Mouse (Mus musculus) natural killer cell, adult 2 months (primary cell): ENCODE measurements around the gene Arih1.
"Not testable (repeated sequence)": the region's sequence is repeated elsewhere in the genome, so short reads cannot be mapped to it uniquely, and the experiment has no call there.

Experiments used
- DNase-seq, 2 experiments: peaks; one replicate each; pipeline ENCODE4 v3.0.0; 2022; ENCODE audit warnings: low spot score in 2 of 2

The Arih1 gene

DNA sequence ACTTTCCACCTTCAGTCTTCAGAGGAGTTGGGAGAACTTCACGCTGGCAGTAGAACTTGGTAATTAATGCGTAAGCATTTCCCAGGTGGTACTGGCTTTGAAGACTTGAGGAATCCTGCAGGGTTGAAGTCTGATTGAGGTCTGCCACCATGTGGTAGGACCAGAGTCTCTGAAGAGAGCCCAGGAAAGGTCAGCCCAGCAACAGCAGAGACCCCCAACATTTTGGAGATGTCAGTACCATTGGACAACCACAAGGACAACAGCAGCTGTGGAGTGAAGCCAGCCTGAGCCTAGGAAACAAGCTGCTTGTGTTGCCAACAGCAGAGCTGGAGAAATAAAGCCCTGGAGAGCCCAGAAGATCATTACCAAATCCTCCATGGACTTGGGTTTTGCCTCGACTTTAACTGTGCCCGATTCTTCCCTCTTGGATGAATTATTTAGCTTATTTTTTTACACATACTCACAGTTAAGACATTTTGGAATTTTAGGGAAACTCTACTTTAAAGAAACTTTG is 27.4 kb downstream of the Arih1 start:
- no peak for DNase-seq

DNA sequence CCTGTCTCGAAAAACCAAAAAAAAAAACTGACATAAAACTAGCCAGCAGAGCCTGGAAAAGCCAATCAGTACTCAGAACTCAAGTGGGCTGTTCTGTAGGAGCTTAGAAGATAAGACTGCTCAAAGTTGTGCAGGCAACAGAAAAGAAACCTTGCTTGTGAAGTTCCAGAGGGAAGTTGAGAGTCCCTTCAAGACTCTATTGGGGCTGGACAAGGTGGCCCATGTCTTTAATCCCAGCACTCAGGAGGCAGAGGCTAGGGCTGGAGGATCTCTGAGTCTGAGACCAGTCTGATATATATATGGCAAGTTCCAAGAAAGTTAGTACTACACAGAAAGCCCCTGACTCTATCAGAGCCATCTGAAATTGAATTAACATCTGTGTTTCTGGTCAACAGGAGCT is 28.0 kb downstream of the Arih1 start:
- DNase-seq: no peak

DNA sequence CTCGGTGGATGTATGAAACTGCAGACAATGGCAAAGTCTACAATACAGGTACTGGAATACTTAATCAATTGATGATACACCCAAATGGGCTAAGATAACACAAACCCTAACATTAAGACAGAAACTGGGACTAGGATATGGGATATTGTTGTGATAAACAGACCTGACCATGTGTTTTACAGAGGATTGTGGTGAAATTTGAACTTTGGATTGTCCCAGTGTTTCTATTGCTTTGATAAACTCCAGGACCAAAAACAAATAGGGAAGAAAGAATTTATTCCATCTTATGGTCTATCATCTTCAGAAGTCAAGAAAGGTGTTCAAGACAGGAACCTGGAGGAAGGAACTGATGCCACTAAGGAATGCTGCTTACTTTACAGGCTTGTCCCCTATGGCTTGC is 28.7 kb downstream of the Arih1 start:
- no peak for DNase-seq

DNA sequence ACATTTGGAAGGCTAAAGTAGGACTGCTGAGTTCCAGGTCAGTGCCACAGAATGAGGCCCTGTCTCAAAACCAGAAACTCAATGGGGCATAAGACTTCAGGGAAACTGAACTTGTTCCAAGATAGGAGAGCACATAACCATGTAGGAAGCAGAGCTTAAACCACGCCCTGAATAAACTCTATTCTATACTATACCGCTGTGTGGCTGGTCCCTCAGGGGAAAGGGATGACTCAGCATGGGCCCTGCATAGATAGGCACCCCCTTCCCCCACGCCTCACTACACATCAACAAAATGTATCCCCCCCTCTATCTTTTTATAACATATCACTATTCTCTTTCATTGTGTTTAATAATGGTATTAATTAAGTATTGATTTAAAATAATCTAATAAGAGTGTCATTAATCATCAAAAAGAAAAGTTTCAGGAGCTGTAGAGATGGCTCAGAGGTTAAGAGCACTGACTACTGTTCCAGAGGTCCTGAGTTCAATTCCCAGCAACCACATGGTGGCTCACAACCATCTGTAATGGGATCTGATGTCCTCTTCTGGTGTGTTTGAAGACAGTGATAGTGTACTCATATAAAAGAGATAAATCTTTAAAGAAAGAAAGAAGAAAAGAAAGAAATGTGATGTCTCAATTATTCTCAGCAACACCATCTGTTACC is 30.9 kb downstream of the Arih1 start:
- DNase-seq: no peak

DNA sequence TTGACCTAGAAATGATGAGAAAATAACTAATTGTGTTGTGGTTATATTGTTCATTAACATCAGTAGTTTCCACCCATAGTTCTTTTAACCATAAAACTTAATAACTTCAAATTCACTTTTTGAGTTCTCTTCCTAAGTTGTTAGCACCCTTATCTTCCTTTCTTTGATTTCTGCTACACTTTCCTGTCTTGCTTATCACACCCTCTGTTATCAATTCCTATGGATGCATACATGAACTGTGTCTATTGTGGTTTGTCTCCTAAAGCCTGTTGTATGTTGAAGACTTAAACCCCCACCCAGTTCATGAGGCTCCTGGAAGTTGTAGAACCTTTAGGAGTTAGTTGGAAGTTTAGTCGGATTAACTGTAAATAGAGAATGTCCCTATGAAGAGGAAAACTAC is 52.7 kb downstream of the Arih1 start:
- no peak for DNase-seq

DNA sequence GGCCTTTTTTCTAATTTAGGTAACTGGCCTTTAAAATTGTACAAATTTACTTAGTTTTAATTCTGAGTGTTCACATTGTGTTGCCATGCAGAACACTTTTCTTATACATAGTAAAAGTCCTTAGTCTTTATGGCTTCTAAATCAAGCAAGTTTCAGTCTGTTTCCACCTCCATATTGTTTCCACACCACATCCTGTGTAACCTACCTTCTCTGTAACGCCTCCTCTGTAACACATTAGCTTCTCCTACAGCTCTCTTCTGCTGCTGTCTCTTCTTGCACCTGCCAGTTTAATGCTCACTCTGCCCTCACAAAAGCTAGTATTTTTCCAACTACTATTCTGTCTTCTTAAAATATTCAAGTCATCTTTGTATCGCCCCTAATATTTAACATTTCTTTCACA is 54.8 kb downstream of the Arih1 start:
- peak in 1 of 2 experiments; percentile 10 for DNase-seq

DNA sequence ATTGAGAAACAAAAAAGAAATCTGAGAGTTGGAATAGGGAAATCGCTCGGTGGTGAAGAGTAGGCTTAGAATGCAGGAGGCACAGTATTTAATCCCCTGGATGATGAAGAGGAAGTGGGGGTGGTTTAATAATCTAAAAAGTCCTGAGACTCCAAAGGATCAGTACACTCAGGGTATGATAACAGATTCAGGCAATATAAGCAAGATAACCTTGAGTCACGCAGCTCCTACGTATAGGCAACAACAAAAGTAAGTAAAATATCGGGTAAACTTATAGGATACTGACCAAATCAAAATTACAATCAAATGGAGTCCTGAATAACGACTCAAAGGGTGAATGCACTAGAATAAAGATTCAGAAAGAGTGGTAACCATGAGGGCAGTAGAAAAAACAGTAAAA is 65.9 kb downstream of the Arih1 start:
- no peak for DNase-seq

DNA sequence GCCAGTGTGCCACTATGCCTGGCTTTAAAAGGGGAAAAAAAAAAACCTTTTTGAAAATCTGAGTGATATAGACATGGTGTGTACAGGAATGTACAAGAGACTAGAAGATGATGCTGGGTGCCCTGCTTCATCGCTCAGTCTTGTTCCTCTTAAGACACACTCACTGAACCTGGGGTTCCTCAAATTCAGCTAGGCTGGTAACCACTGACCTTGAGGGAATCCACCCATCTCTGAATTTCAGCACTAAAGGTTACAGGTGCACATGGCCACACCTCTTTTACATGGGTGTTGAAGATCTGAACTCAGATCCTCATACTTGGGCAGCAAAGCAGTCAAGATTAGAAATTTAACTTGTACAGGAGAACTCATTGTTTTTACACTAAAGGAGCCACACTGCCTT is 79.1 kb downstream of the Arih1 start:
- DNase-seq: peak in 1 of 2 experiments; percentile 33

DNA sequence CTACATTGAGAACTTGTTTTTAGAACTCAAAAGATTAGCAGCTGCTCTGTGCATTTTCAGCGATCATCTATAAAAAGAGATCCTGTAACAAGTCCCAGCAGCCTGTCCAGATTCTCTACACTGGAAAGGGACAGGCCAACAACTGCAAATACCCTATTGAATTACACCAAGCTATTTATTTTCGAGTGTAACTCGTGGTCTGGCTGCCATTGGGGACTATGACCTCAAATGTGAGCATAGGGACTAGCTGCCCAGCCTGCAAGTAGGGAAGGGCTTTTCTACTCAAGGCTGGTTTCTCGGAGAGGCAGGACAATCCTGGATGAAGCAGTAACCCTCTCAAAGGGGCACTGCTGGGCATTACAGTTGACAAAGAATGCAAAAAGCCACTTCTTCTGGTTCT is 97.3 kb downstream of the Arih1 start:
- DNase-seq: no peak

DNA sequence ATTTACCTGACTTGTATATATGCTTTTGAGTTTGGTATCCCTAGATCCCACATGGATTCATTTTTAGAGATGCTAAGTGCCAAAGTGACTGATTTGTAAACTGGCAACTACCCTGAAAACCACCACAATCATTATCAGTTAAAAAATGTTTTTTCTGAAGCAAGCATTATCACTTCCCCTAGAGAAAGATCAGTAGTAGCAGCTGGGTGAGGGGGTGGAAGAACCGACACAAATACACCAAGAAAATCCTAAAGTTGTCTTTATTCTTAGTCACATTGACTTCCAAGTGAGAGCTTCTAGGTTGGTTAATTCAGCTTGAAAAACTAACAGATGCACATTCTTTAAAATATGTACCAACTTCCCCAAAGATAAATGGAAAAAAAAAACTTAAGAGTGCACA is 98.1 kb downstream of the Arih1 start:
- DNase-seq: no peak

DNA sequence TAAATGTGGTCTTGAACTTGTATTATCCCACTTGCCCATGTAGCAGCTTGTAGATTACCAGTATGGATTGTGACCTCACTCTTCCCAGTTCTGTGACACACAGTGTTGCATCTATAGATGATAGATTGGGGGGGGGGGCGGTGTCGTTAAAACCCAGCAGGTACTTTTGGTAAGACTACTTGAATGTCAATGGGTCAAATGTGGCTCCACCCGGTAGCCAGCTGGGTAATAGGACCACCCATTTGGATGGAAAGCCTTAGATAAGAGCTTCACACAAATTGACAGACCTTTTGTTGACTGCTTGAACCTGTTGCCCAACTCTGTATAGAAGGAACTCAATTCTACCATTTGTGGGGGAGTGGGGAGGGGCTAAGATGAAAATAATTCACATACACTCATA is 99.0 kb downstream of the Arih1 start:
- no peak for DNase-seq

DNA sequence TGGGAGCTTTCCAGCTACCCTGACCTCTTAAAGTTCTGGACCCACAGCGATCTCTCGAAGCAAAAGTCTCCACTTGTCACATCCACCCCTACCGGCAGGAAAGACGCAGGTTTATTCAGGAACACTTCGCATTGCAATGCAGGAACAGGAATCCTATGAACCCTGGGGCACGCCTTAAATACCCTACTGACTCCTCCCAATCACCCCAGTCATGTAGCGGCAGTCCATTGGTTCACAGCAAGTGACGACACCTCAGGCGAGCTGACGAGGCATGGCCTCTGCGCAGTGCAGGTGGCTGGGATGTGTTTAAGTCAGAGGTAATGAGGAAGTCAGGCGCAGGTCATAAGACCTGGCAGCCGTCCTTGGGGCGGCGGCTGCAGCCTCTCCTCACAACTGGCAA is 110.8 kb downstream of the Arih1 start:
- no peak for DNase-seq

DNA sequence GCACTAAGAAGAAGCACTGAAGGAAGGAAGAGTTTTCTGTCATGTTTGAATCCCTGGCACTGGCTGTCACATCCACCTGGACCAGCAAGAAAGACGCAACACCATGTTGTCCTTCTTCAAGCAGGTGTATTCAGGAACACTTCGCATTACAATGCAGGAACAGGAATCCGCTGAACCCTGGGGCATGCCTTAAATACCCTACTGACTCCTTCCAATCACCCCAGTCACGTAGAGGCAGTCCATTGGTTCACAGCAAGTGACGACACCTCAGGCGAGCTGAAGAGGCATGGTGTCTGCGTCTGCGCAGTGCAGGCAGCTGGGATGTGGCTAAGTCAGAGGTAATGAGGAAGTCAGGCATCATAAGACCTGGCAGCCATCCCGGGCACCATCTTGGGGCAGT is 116.8 kb downstream of the Arih1 start:
- no peak for DNase-seq

DNA sequence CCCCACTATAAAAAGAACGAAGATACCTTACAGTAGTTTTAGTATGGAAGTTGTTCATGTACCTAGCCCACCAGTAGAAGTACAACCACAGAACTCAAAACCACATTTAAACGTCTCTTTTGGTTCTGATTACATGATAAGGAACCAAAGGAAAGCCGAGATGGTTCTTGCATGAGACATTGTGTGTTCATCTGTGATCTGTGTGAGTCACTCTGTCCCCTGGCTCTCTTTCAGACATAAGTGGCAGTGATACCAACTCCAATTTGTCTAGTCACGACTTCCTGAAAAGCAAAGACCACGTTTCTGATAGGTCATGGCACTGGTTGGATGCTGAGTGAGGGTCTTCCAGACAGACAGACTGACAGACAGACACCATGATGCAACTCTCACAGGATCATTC is 117.2 kb downstream of the Arih1 start:
- no peak for DNase-seq

DNA sequence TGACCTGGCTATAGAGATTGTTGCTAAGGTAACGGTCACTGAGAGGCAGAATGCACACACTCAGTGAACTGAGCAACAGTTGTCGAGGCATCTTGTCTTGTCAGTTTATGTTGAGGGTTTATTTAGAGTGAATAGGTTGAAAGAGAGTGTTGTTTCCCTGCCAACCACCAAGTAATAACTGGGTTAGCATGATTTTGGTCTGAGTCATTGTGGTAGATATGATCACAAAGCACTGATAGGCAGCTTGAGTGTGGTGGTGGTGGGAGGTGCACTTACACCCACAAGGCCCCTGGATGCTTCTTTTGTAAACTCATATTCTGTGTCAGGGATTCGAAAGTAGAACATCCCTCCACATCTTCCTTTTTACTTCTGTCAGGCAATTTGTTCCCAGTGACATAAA is 125.9 kb downstream of the Arih1 start:
- not testable (repeated sequence) for DNase-seq

DNA sequence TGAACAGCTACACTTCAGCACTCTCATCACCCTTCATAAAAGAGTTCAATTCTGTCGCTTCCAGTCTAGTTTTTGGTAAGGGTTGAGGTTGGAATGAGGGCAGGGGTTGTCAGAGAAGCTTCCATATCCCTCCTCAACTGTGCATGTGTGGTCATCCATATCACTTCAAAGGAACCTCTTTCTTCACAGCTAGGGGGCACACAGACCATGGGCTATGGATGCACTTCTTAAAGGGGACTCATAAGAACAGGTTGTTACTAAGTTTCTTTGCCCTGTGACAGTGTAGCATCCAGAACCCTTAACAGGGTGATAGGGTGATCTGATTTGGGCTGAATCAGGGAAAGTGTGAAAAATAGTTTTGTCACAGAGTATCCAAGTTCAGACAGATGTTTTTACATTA is 128.4 kb downstream of the Arih1 start:
- not testable (repeated sequence) for DNase-seq

DNA sequence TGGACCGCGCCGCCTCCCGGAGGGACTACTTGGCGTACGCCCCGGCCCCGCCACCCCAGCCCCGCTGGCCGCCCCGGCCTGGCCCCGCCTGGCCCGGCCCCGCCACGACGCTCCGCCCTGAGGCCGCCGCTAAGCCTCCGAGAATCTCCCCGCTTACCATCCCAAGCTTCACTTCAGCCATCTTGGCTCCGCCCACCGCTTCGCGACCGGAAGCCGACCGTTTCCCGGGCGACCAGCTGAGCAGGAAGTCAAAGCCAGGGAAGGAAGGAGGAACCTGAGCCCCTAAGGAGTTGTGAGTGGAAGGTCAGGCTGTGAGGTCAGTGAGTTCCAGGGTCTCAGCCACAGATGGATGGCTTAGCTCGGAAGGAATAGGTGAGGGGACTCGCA is 133.2 kb downstream of the Arih1 start, which contains the start of gene Bbs4:
Gene Bbs4, minus strand, starts transcription at position 256 of the 387 bp plus-strand sequence.
- peak; percentile 76 to 81 for DNase-seq

DNA sequence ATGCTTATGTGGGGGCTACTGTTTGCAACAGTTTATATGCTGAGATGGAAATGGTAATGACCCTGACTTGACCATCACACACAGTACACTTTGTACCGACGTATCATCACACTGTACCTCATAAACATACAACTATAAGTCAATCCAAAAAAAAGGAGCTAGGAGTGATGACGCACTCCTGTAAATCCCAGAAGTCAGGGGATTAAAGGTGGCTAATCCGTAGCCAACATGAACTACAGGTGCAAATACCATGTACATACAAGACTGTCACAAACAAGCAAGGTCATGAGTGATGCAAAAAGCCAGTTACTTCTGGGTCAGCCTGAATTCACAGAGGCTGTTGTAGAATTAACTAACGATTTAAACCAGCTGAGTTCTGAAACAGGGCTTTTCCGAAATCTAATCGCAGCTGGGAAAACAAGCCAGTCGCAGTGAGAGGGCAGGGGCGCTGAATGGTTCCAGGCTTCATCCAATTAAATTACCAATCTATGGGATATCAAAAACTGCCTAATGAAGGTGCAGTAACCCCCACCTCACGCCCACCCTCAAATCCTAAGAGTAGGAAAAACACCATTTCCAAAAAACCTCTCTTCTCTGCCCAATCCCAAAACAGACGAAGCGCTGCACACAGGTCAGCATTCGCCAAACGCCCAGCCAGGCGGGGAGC is 133.7 kb downstream of the Arih1 start:
- no peak for DNase-seq

DNA sequence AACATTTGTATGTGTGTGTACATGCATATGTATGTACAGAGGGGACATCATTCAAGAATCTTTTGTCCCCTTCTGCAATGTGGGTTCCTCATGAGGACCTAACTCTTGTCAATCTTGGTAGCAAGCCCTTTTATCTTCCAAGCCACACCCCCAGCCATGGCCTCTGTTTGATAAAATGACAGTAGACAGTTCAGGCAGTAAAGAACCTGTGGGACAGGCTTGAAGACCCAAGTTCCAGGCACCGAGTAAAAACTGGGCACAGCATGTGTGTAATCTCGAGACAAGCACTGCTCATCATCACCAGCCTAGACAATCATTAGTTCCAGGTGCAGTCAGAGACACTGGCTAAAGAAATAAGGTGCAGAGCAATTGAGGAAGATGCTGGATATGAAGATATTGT is 140.2 kb downstream of the Arih1 start:
- no peak for DNase-seq

DNA sequence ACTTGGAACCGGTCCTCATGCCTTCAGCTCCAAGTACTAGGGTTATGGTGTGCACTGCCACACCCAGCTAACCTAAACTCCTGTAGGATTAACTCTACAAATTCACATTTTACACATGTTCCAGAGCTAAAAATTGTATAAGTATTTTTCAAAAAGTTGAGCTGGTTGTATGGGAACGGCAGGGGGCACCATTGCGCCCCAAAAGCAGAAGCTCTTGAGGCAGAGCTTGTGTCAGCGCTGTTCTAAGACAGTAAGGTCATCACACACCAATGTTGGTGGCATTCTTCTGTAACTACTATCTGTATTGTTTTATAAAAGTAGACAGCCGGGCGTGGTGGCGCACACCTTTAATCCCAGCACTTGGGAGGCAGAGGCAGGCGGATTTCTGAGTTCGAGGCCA is 146.4 kb downstream of the Arih1 start:
- DNase-seq: peak in 1 of 2 experiments; percentile 25

DNA sequence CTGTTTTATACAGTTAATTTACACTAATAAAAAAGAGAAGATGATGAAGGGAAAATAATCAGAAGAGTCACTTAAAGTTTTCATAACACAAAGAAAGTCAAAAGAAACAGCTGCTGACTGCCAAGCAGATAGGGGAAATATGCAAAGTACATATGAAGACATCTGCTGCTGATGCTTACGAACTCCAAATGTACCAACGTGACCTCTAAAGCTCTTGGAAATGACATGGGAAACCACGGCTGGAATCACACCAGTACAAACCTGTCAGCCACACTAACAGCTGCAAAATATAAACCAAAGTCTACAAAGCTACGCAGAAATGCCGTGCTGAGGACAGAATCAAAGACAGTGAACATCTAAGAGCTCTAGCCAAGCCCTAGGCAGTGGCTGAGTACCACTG is 147.3 kb downstream of the Arih1 start:
- DNase-seq: no peak

DNA sequence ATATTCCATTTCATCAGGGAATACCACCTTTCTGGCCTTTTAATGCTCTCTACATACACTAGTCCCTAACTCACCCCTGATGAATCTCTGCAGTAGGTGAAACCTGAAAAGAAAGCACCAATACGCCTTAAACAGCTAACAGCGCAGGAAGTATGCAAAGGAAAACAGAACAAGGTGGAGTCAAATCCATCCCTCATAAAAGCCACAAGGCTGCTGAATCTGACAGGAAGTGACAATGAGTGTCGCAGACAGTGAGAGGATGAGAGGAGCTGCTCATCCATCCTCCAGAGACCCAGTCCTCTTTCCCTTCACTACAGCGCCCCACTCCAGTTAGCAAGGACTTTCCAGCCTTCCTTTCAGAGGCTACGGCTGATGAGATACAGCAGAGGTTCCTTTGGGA is 148.0 kb downstream of the Arih1 start:
- DNase-seq: no peak
